ENCODE assay signal across 8 mouse cellular contexts in the genomic region with DNA sequence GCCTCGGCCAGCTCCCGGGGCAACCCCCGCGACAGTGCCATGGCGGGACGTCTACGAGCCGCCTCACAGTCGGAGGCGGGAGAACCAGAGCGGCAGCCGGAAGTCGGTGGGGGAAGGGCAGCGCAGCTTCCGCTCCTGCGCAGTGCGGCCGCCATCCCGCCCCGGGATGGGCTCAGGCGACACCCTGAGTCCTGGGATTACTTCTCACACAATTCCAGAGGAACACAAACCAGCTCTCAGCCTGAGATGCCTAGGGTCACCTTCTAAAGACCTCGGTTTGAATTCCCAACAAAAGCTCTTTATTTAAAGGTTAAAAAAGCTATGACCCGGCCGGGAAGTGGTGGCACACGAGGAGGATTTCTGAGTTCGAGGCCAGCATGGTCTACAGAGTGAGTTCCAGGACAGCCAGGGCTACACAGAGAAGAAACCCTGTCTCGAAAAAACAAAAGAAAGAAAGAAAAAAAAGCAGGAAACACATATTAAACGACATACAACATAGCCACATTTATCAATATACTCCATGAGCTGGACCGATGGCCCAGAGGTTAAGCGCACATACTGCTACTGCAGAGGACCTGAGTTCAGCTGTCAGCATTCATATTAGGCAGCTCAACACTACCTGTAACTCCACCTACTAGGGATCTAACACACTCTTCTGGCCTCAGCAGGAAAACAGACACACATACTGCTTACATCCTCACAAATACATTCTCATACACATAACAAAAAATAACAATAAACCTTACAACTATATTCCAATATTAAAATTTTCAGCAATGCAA. TPM values are rescaled to one million over a fixed set of nuclear protein-coding genes. Genes with fewer than 3 reads are reported as not detected.
DNase-seq lines count a peak whose midpoint lies in the region; ATAC-seq and TF ChIP-seq lines count a peak whose summit lies in the region.

No protein-coding gene starts in this region.

- no peaks in the 10 kb centered on the region for H3K9me3 ChIP-seq in E14TG2a.4 (ENCODE audit: low read length)
- H3K9me3 ChIP-seq in forebrain, embryonic 13.5 days (replicated peaks), result no peaks in the 10 kb centered on the region
- H3K9me3 ChIP-seq in neural tube, embryonic 15.5 days (replicated peaks), result no peaks in the 10 kb centered on the region

- DNase-seq in c-Kit-positive CD71-positive TER-119-positive erythroid progenitor cells, embryonic 14.5 days (ENCODE audit: low spot score), result peak; percentile 85
- peak; percentile 93 to 96 for DNase-seq in heart, postnatal 14 days
- peak; percentile 92 for DNase-seq in layer of hippocampus, adult 11-12 months (ENCODE audit: low spot score)
- DNase-seq in lung, adult 18-20 months, result peak; percentile 91 to 92
- DNase-seq in testis, postnatal 14 days (ENCODE audit: low spot score), result peak; percentile 90

- H3K36me3 ChIP-seq in E14TG2a.4 (ENCODE audit: insufficient read depth, low read length), result peaks cover 25% of the 10 kb centered on the region
- H3K36me3 ChIP-seq in forebrain, embryonic 13.5 days (ENCODE audit: poor library complexity, severe bottlenecking), result peaks cover 16% of the 10 kb centered on the region
- H3K36me3 ChIP-seq in neural tube, embryonic 15.5 days, result peaks cover 11% of the 10 kb centered on the region

- TF ChIP-seq CTCF in E14TG2a.4 (conservative IDR thresholded peaks at IDR 0.05; ENCODE audit: low read length), result no peak

- peak overlapping the region; percentile 97 for H3K9ac ChIP-seq in forebrain, embryonic 13.5 days
- peak overlapping the region; percentile 99 for H3K9ac ChIP-seq in neural tube, embryonic 15.5 days (replicated peaks)

- WGBS in forebrain, embryonic 13.5 days, result 10% methylated on average over 30 of the region's 30 CpGs
- WGBS in neural tube, embryonic 15.5 days, result 9% methylated on average over 30 of the region's 30 CpGs

- ATAC-seq in forebrain, embryonic 13.5 days, result peak; percentile 98
- ATAC-seq in neural tube, embryonic 15.5 days (ENCODE audit: low FRiP score), result peak; percentile 97

- peak overlapping the region; percentile 82 for H3K27ac ChIP-seq in forebrain, embryonic 13.5 days
- H3K27ac ChIP-seq in neural tube, embryonic 15.5 days (replicated peaks), result peak overlapping the region; percentile 92

- no peaks in the 10 kb centered on the region for H3K27me3 ChIP-seq in E14TG2a.4 (ENCODE audit: insufficient read depth, low read length)
- no peaks in the 10 kb centered on the region for H3K27me3 ChIP-seq in forebrain, embryonic 13.5 days
- no peaks in the 10 kb centered on the region for H3K27me3 ChIP-seq in neural tube, embryonic 15.5 days (replicated peaks)

- peaks cover 53% of the 10 kb centered on the region for H3K4me1 ChIP-seq in E14TG2a.4 (replicated peaks; ENCODE audit: low read depth, low read length)
- peaks cover 13% of the 10 kb centered on the region for H3K4me1 ChIP-seq in forebrain, embryonic 13.5 days
- H3K4me1 ChIP-seq in neural tube, embryonic 15.5 days, result peaks cover 22% of the 10 kb centered on the region

- H3K4me3 ChIP-seq in E14TG2a.4 (replicated peaks; ENCODE audit: low read length), result peak overlapping the region; percentile 98
- H3K4me3 ChIP-seq in forebrain, embryonic 13.5 days, result peak overlapping the region; percentile 96
- peak overlapping the region; percentile 99 for H3K4me3 ChIP-seq in neural tube, embryonic 15.5 days (replicated peaks)

- intact Hi-C loops in heart, postnatal 14 days (cut with DNase I), result no loop called here

- H3K4me2 ChIP-seq in forebrain, embryonic 13.5 days, result peak overlapping the region; percentile 84
- peak overlapping the region; percentile 93 for H3K4me2 ChIP-seq in neural tube, embryonic 15.5 days

RNA-seq across cellular contexts. Expression of a gene that starts 0.7 kb away (rescaled TPM):
- 222 and 242 TPM in 2 replicates for polyA plus RNA-seq in forebrain, embryonic 13.5 days (2015; fragmentation: Nextera tagmentation; extraction: Ambion mirVana)
- 10 to 100 TPM; 34.6 to 38.9 TPM for total RNA-seq in heart, postnatal 14 days (2021)
- 157 and 172 TPM in 2 replicates for polyA plus RNA-seq in neural tube, embryonic 15.5 days (2015; fragmentation: Nextera tagmentation; extraction: Ambion mirVana)

RNA-seq across cellular contexts. Expression of a gene that starts 27.8 kb away (rescaled TPM):
- polyA plus RNA-seq in forebrain, embryonic 13.5 days (2015; fragmentation: Nextera tagmentation; extraction: Ambion mirVana), result 85.6 and 90.0 TPM in 2 replicates
- total RNA-seq in heart, postnatal 14 days (2021), result 10 to 100 TPM; 16.2 to 19.2 TPM
- 72.2 and 89.5 TPM in 2 replicates for polyA plus RNA-seq in neural tube, embryonic 15.5 days (2015; fragmentation: Nextera tagmentation; extraction: Ambion mirVana)

RNA-seq across cellular contexts. Expression of a gene that starts 35.6 kb away (rescaled TPM):
- polyA plus RNA-seq in forebrain, embryonic 13.5 days (2015; fragmentation: Nextera tagmentation; extraction: Ambion mirVana), result 3.0 and 4.1 TPM in 2 replicates
- total RNA-seq in heart, postnatal 14 days (2021), result 10 to 100 TPM; 14.0 to 15.7 TPM
- 3.5 and 3.8 TPM in 2 replicates for polyA plus RNA-seq in neural tube, embryonic 15.5 days (2015; fragmentation: Nextera tagmentation; extraction: Ambion mirVana)

Comparison
In these comparisons a context has a peak if more than half of its experiments do, and no peak if none do; other contexts are left out.
1. Peak in every context shown above with its lines: DNase-seq, ATAC-seq, H3K4me3 ChIP-seq and H3K27ac ChIP-seq.